Mouse (Mus musculus): ENCODE data around the gene D430042O09Rik.

Gene D430042O09Rik

DNA sequence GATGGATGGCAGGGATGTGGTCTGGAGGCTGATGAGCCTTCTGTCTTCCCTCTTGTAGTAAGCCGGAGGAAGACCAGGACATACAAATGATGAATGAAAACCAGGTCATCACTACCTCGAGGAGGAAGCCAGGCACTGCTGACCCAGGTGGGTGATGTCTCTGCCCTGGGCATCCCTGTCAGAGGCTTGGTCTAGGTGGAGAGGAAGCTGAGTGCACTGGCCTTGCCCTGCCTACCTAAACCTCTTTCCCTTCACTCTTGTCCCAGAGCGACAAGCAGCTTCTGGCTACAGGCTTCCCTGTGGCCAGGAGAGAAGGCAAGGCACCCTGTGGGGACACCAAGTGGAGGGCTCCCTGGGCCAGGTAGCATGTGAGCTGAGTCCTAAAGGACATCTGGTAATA is 165.2 kb downstream of the D430042O09Rik start:
- DNase-seq (ENCODE audit: extremely low spot score) = no peak

DNA sequence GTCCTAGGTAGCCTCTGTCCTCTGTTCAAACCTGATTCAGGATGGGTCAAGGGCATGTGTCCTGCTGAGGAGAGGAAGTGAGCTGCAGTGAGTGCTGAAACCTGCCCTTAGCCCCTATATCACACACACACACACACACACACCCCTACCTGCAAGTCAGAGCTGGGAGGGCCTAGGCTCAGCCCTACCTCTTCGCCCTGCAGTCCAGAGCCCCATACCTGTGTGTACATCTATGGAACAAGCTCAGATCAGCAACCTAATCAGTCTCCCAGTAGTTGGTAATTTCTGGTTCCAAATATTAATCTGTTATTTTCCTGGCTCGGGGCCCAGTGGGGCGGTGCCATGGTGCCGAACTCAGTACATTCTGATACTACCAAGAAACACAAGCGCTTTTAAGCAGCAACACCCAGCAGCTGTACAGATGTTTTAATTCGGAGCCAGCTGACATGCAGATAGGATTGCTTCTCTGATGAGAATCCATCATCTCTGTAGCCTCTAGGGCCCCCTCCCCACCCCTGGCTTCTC is 166.3 kb downstream of the D430042O09Rik start:
- DNase-seq (ENCODE audit: extremely low spot score) = no peak

DNA sequence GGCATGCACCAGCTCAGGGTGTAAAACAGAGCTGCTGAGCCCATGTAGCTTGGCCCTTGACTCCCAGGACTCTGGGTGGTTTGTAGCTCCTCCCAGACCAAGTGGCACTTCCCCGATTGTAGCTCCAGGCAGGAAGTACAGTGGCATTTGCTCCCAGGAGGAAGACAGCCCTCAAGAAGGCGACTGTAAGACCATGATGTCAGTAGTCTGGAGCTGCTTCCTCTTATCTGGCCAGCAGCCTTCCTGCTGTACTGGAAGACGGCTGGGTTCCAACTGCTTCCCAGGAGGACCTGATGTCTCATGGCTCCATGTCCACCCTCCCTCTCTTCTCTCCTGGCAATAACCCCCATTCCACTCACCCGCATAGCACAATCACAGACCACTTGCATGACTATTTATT is 170.4 kb downstream of the D430042O09Rik start:
- no peak for DNase-seq (ENCODE audit: extremely low spot score)

DNA sequence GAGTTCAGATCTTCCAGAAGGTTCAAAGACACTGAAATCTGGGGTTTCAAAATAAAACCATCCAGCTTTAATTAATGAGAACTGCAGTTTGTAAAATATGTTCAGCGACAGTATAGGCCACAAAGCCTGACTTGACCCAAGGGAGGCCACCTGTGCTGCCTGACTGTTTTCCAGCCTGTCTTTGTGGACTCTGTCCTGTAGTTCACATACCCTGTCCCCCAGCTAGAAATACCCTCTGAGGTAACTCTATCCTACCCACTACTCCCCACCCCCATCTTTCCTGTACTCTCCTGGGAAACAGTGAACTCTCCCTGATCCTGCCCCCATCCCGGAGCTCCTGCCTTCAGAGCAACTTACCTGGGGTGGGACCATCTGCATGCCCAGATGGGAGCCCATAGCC is 175.5 kb downstream of the D430042O09Rik start:
- DNase-seq (ENCODE audit: extremely low spot score) = no peak

DNA sequence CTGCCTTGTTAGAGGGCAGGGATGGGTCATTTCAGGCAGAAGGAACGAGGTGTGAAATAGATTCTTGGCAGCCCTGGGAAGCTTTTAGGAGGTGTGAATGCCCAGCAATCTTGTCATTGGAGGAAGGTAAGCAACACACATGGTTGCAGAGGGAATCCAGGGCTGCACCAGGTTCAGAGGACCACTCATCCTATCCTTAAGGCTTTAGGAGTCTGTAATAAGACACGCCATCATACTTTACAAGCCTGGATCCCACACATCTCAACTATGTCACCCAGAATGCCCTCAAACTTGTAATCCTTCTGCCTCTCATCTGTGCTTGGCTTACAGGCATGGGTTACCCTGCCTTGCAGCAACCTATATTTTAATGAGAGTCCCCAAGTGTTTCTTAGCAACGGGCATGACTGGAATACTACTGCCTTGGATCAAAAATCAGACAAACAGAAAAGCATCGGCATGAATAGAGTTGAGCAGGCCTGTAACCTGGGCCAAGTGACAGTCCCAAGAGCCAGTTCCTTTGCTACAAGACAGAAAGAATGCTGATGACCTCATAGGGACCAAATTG is 178.5 kb downstream of the D430042O09Rik start:
- no peak for DNase-seq (ENCODE audit: extremely low spot score)

DNA sequence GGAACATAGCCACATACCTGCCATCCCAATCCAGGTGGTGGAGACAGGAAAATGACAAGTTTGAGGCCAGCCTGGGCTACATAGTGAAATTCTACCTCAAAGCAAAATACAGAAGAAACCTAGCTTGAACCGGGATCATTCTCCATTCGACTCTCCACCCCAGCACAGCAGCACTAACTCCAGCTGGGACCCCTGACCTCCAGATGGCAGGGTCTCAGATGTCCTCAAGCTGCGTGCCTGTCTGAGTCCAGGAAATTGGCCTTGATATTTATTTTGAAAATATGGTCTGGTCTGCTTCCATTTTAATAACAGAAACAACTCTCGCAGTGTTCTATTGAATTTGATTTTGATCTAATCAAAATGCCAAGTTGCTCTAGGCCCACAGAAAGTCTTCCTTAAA is 179.4 kb downstream of the D430042O09Rik start:
- no peak for DNase-seq (ENCODE audit: extremely low spot score)

DNA sequence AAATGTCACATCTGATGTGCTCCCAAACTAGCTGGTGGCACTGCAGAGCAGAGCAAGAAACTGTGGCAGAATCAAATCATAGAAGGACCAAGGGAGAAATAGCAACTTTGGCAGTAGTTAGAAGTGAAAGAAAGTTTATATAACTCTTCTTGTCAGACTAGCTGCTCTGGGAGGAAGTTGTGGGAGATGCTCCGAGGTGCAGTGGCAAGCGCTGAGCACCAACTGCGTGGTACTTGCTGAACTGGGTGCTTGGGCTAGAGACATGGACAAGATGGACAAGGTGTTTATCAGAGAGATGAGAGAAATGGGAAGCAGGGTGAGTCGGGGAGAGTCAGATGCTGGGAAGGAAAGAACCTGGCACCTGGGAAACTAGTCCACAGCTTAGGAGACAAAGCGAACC is 180.1 kb downstream of the D430042O09Rik start:
- no peak for DNase-seq (ENCODE audit: extremely low spot score)

DNA sequence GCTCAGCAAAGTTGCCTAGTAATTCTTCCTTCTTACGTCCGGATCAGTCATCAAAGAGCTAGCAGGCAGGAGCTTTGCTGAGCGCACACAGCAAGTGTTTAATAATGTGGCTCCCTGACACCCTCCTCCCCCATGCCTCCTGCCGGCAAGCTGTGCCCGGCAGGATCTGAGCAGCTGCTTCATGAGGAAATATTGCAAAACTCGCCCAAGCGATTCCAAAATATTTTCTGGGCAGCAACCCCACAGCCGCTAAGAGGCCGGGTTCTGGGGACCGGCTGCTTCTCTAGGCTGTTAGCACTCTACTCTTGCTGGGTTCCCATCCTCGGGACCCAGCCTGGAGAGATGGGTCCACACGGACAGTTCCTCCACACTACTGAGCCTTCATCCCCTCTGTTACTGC is 180.7 kb downstream of the D430042O09Rik start:
- DNase-seq (ENCODE audit: extremely low spot score) = no peak

DNA sequence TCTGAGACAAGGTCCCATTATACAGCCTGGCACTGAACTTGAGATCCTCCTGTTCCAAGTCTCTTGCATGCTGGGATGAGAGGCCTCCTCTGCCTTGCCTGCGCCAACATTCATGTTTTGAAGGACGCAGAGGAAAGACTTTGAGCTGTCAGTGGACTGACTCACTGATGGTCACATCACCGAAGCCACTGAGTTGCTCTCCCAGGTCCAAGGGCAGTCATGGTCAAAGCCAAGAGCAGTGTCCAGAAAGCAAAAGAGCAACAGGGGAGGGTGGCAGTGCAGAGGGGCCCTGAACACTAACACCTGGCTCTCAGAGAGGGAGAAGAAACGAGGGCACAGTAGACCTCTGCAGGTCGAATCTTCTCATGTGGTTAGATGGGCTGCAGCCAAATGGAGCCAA is 185.9 kb downstream of the D430042O09Rik start:
- no peak for DNase-seq (ENCODE audit: extremely low spot score)

DNA sequence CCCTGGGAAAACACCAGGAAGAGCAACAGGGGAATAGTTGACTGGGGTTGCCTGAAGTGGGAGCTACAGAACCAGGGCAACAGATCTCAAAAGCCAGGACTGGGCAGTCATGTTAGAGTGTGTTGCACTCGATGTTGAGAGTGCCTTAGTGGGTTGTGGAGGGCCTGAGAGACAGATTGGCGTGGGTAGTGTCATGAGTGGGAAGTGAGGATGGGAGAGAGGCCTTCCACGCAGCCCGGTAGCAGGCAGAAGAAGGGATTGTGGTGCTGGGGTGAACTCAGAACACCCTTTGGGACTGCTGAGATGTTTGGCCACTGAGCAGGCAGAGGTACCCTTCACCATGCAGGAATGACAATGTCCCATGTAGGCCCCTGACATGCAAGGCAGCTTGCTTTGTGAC is 189.4 kb downstream of the D430042O09Rik start:
- DNase-seq (ENCODE audit: extremely low spot score) = no peak

DNA sequence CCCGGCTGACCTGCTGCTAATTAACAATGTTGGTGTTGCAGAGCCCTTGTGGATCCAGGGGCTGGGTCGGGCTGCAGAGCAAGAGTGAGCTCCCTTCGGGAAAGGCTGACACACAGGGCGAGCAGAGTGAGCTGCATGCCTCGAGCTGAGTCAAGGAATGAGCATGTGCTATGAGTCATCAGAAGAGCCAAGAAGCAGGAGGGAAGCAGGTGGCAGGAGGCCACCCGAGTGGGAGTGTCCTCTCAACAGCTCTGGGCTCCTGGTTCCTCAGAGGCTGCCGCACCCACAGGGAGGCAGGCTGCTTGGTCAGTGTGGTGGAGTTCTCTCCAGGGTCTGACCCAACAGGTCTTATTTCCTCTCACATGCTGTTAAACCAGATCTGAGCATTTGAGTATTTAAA is 191.3 kb downstream of the D430042O09Rik start:
- DNase-seq (ENCODE audit: extremely low spot score) = no peak

DNA sequence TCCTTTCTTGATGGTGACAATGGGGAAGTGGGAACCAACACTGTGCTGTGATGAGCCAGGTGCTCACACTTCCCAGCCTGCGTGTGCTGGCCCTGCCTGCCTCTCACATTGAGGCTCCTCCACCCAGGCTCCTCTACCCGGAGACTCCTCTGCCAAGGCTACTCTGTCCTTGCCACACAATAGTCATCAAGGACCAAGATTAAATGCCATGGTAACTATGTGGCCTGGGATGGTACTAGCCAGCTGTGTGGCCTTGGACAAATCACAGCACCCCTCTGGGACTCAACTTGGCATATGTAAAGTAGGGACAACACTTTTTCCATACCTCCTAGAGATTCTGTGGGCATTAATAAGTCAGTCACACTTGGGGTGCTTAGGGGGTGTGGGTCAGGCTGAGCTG is 192.2 kb downstream of the D430042O09Rik start:
- no peak for DNase-seq (ENCODE audit: extremely low spot score)

DNA sequence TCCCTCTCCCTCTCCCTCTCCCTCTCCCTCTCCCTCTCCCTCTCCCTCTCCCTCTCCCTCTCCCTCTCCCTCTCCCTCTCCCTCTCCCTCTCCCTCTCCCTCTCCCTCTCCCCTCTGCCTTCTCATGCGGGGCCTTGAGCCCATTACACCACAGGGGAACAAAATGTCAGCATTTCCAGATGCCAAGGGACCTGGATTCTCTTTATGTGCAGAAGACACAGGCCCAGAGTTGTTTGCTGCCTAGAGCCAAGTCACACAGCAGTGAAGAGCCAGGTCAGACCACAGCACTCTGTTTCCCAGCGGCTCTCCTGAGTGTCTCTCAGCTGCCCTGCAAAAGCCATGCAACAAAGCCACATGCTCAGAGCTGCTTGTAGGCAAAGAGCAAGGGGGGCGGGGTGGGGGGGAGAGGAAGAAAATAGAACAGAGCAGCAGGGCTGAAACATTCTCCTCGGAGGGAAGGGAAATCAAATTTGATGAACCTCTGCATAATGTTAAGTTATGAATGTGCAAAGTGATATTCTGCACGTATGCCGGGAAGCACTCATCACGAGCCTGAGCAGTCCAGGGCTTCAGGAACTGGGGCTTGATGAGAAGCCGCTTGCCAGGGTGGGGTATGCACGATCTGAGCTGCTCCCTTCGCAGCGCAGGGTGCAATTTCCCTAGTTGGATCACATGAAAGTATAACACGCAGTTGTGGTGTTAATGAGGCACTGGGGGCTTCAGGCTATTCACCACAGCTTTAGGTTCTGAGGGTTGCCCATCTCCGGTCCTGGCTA is 192.9 kb downstream of the D430042O09Rik start:
- no peak for DNase-seq (ENCODE audit: extremely low spot score)

DNA sequence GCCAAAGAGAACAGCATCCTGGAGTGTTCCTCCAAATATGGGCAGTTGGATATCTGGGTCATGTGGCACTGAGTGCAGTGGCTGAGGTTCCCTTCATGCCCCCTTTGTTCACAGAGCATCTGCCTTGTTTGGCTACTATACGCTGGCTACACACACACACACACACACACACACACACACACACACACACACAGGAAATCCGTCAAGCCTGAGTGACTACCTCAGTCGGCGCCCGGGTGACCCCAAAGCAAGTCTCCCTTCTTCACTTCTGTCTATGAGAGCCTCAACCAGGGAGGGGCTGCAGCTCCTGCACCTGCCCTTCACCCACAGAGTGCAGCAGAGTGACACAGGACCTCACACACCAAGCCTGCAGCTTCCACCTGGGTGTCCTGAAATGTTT is 213.1 kb downstream of the D430042O09Rik start:
- no peak for DNase-seq (ENCODE audit: extremely low spot score)

DNA sequence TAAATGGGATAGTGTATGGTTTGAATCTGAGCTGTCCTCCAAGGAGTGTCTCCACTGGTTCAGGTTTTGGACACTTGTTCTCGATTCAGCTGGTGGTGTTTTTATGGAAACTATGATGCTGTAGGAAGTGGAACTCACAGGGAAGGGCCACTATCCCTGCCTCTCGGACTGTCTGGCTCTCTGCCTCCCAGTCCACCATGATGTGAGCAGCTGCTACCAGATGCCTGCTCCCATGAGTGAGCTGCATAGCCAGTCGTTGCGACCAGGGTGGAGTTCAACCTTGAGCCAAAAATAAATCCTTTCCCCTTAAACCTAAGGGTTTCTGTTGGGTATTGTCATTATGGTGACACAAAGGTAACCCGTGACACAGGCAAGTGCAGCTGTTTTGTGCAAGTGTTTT is 216.4 kb downstream of the D430042O09Rik start:
- DNase-seq (ENCODE audit: extremely low spot score) = no peak
